Mouse (Mus musculus): ENCODE results near the gene Rab3gap2. TPM values are rescaled to one million over a fixed set of nuclear protein-coding genes. Genes with fewer than 3 reads are reported as not detected.

The Rab3gap2 gene
- polyA plus RNA-seq, 1 experiment from 2014 or later = 15.1 TPM

DNA sequence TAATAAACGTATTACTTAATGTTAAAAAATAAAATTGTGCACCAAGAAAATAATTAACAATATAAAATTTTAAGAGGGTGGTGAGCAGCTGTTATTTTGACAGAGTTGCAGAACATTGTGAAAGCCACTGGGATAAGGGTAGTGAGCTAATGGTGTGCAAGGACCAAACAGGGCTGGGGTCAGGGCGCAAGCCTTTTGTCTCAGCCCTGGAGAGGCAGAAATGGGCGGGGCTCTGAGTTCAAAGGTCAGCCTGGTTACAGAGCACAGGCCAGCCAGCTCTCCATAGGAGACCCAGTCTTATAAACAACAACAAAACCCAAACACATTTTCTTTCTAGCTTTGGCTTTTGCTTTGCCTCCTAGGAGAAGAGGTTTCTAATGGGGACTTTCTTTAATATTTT lies 52.8 kb downstream of the Rab3gap2 start:
- Histone ChIP-seq H3K9ac (no peak overlapping the region), H3K4me2 (no peak overlapping the region), H3K4me3 (no peak overlapping the region), H3K36me3 (peaks cover 42% of the 10 kb centered on the region), H3K27me3 (no peaks in the 10 kb centered on the region), H3K4me1 (replicated peaks) (peaks cover 29% of the 10 kb centered on the region), H3K27ac (no peak overlapping the region), H3K9me3 (replicated peaks) (no peaks in the 10 kb centered on the region)
- 60% methylated on average over 3 of the region's 3 CpGs for WGBS
- no peak for ATAC-seq (replicated peaks; ENCODE audit: insufficient number of reproducible peaks, insufficient read depth, low FRiP score, low read depth)

DNA sequence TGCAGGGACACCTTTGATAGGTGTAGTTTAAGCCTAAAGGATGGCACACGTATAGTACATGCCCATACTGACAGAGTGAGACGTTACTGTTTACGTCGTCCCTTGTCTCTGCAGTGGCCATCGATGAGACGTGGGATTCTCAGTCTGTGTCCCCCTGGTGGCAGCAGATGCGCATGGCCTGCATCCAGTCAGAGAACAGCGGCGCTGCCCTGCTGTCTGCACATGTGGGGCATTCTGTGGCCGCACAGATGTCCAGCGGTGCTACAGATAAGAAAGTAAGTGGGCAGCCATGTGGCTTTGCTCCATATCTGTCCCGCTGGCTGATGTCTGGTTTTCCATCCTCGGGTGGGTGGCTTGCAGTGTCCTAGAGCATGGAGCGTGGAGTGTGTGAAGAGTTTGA lies 58.6 kb downstream of the Rab3gap2 start:
- Histone ChIP-seq H3K36me3 (peaks cover 66% of the 10 kb centered on the region), H3K4me3 (no peak overlapping the region), H3K9me3 (replicated peaks) (no peaks in the 10 kb centered on the region), H3K9ac (no peak overlapping the region), H3K4me2 (no peak overlapping the region), H3K27me3 (no peaks in the 10 kb centered on the region), H3K27ac (no peak overlapping the region), H3K4me1 (replicated peaks) (peaks cover 6% of the 10 kb centered on the region; the same call in 1 of the 2 replicates)
- peak; percentile 74; the same call in 1 of the 2 replicates for ATAC-seq (replicated peaks; ENCODE audit: insufficient number of reproducible peaks, insufficient read depth, low FRiP score, low read depth)
- WGBS = 24% methylated on average over 14 of the region's 14 CpGs

DNA sequence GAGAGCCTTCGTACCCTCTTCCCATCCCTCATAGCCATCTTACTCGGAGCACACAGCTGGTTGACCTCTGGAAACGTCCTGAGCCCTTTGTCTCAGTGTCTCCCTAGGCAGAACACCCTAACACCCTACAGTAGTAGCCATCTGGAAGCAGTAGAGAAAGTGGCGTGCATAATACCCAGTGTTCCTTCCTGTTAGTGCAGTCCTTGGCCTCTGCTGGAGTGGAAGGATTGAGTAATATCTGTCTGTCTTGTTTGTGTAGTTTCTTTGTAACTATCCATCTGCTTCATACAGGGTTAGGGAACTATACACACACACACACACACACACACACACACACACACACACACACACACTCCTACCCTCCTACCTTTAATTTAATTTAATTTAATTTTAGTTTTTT lies 64.8 kb downstream of the Rab3gap2 start:
- Histone ChIP-seq H3K27me3 (no peaks in the 10 kb centered on the region), H3K9ac (no peak overlapping the region), H3K4me1 (replicated peaks) (no peaks in the 10 kb centered on the region), H3K36me3 (peaks cover 70% of the 10 kb centered on the region), H3K4me3 (no peak overlapping the region), H3K9me3 (replicated peaks) (no peaks in the 10 kb centered on the region), H3K4me2 (no peak overlapping the region), H3K27ac (no peak overlapping the region)
- WGBS = 86% methylated on average over 4 of the region's 4 CpGs
- no peak for ATAC-seq (replicated peaks; ENCODE audit: insufficient number of reproducible peaks, insufficient read depth, low FRiP score, low read depth)

DNA sequence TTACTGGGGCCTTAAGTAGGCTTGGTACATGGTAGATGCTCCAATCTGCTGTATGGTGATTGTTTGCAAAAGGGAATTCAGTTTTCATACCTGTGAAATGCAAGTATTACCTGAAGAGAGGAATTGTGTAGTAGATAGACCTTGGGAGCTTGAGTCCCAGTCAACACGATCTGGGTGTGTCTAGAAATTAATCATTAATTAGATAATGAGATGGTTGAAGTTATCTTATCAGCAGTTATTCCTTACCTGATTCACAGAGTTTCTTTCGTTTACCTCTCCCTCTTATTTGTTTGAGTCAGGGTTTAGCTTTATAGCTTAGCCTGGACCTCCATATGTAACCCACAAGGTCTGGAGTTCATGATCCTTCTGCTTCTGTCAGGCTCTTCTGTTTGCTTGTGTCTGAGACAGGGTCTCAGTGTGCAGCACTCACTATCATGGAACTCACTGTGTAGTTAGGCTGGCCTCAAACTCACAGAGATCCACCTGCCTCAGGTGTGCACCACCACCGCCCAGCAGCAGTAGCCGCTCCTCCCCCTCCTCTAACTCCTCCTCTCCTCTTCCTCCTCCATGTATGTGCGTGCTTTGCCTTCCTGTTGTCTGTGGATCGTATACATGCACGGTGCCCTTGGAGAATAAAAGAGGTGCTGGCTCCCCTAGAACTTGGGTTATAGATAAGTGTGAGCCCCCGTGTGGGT lies 66.6 kb downstream of the Rab3gap2 start:
- Histone ChIP-seq H3K4me2 (no peak overlapping the region), H3K27ac (no peak overlapping the region), H3K9ac (no peak overlapping the region), H3K4me1 (replicated peaks) (no peaks in the 10 kb centered on the region; the same call in 1 of the 2 replicates), H3K9me3 (replicated peaks) (no peaks in the 10 kb centered on the region), H3K27me3 (no peaks in the 10 kb centered on the region), H3K36me3 (peaks cover 61% of the 10 kb centered on the region), H3K4me3 (no peak overlapping the region)
- 89% methylated on average over 8 of the region's 8 CpGs for WGBS
- no peak for ATAC-seq (replicated peaks; ENCODE audit: insufficient number of reproducible peaks, insufficient read depth, low FRiP score, low read depth)

DNA sequence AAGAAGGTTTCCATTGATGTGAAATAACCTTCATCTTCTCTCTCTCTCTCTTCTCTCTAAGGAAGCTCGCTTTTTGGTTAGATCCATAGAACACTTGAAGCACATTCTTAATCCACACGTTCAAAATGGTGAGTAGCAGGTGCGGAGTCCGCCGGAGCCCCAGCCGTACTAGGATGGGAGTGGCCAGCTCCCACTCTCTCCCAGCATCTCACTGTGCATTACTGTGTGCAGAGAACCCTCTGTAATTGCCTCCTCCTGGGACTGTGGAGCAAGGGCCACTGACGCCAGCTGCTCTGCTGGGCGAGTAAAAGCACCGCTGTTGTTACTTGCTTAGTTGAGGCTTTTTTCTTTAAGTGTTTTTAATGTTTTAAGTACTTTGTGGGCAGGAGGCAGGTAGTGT lies 67.5 kb downstream of the Rab3gap2 start:
- no peak overlapping the region for H3K9ac ChIP-seq
- no peaks in the 10 kb centered on the region for H3K27me3 ChIP-seq
- ATAC-seq (replicated peaks; ENCODE audit: insufficient number of reproducible peaks, insufficient read depth, low FRiP score, low read depth) = no peak
- no peak overlapping the region for H3K27ac ChIP-seq
- no peaks in the 10 kb centered on the region for H3K9me3 ChIP-seq (replicated peaks)
- no peak overlapping the region for H3K4me3 ChIP-seq
- 94% methylated on average over 9 of the region's 9 CpGs for WGBS
- no peaks in the 10 kb centered on the region; the same call in 1 of the 2 replicates for H3K4me1 ChIP-seq (replicated peaks)
- H3K36me3 ChIP-seq = peaks cover 56% of the 10 kb centered on the region
- H3K4me2 ChIP-seq = no peak overlapping the region

DNA sequence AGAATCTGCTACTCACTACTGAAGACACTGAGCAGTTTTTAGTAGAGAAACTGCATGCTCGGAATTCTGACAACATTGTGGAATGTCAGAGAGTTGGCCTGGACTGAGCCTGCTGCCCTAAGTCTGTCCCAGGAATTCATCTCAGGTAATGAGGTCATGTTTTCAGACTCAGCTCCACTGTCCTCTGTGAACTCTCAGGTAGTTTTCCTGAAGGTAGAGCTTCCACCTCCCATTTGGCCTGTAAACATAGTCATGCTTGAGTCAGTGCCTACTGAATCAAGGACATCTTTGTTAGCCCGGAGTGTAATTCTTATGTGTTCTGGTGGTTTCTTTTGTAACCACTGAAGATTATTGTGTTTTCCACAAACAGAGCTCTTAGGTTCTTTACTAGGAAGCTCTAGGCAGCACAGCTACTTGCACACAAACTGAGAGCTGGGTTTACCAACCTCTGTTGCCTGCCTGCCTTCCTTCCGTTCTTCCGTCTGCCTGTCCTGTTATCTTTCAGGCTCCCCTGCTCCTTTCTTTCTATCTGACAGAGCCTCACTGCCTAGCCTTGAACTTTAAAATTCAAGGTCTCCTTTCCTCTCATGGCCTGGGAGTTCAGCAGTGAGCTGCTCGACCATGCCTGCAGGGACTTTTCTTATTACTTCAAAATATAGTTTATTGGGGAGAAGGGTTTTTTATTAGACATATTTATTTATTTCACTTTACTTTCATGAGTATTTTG lies 71.1 kb downstream of the Rab3gap2 start:
- Histone ChIP-seq H3K4me2 (no peak overlapping the region), H3K4me1 (replicated peaks) (no peaks in the 10 kb centered on the region; the same call in 1 of the 2 replicates), H3K4me3 (no peak overlapping the region), H3K36me3 (peaks cover 56% of the 10 kb centered on the region), H3K27me3 (no peaks in the 10 kb centered on the region), H3K27ac (0 out of 2 replicates have a peak overlapping the region, but pooled peaks have one; percentile 20), H3K9ac (no peak overlapping the region), H3K9me3 (replicated peaks) (no peaks in the 10 kb centered on the region)
- no peak for ATAC-seq (replicated peaks; ENCODE audit: insufficient number of reproducible peaks, insufficient read depth, low FRiP score, low read depth)
- whole genome bisulfite sequencing = 67% methylated on average over 5 of the region's 5 CpGs

DNA sequence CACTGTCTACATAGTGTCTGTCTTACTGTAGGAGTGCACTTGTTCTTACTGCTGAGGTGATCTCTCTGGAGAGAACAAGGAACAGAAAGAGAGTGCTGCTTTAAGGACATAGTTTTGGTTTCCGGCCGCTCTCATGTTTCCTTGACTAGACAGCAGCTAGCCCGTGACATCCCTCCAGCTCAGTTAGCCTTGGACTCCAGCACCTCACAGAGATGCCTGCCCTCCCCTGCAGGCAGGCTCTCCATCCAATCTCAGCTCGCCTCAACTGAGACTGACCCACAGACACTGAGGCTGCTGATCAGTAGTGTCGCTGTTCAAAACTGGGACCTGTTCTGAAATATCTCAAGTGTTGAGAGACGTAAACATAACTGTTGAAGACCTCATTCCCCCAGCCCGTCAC lies 72.1 kb downstream of the Rab3gap2 start:
- no peak overlapping the region for H3K4me2 ChIP-seq
- H3K4me3 ChIP-seq = no peak overlapping the region
- H3K36me3 ChIP-seq = peaks cover 52% of the 10 kb centered on the region
- no peaks in the 10 kb centered on the region for H3K9me3 ChIP-seq (replicated peaks)
- H3K27ac ChIP-seq = no peak overlapping the region
- no peak overlapping the region for H3K9ac ChIP-seq
- 67% methylated on average over 7 of the region's 7 CpGs for WGBS
- no peak for ATAC-seq (replicated peaks; ENCODE audit: insufficient number of reproducible peaks, insufficient read depth, low FRiP score, low read depth)
- no peaks in the 10 kb centered on the region; the same call in 1 of the 2 replicates for H3K4me1 ChIP-seq (replicated peaks)
- no peaks in the 10 kb centered on the region for H3K27me3 ChIP-seq

DNA sequence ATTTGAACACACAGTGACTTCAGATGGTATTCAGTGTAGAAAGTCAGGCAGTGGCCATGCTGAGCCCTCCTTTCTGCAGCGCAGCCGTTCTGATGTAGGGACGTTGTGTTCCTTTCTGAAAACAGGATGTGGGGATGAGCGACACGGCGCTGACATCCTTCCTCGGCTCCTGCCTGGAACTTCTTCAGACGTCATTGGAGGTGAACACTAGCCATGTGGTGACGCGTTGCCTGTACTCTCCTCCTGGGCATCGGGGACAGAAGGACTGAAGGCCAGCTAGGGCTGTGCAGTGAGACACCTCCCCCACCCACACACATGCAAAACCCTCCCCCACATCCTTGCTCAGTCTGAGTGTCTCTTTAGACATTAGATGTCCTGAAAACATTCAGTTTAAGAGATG lies 73.1 kb downstream of the Rab3gap2 start:
- H3K27ac ChIP-seq = no peak overlapping the region
- H3K4me3 ChIP-seq = no peak overlapping the region
- no peaks in the 10 kb centered on the region for H3K27me3 ChIP-seq
- H3K9ac ChIP-seq = no peak overlapping the region
- H3K4me1 ChIP-seq (replicated peaks) = no peaks in the 10 kb centered on the region; the same call in 1 of the 2 replicates
- H3K36me3 ChIP-seq = peaks cover 42% of the 10 kb centered on the region
- H3K9me3 ChIP-seq (replicated peaks) = no peaks in the 10 kb centered on the region
- WGBS = 59% methylated on average over 11 of the region's 11 CpGs
- ATAC-seq (replicated peaks; ENCODE audit: insufficient number of reproducible peaks, insufficient read depth, low FRiP score, low read depth) = no peak
- no peak overlapping the region for H3K4me2 ChIP-seq

DNA sequence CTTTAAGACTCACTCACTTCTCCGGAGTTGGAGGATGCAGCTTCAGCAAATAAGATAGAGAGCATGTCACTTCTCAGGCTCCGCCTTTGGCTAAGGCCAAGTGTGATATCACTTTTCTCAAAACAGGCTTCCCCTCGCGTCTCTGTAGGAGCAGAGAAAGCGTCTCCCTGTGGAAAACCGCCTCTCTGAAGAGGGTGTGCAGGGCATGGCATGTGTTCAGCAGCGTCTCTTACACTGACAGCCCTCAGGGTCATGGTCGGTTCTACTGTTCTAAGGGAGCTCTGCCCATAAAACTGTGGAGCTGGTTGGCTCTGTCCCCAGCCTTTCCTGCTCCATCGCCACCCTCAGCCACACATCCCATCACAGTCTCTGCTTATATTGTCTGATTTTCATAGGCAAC lies 75.4 kb downstream of the Rab3gap2 start:
- ATAC-seq (replicated peaks; ENCODE audit: insufficient number of reproducible peaks, insufficient read depth, low FRiP score, low read depth) = no peak; the same call in 1 of the 2 replicates
- Histone ChIP-seq H3K4me3 (no peak overlapping the region), H3K27ac (no peak overlapping the region), H3K4me2 (no peak overlapping the region), H3K4me1 (replicated peaks) (peaks cover 2% of the 10 kb centered on the region), H3K9ac (no peak overlapping the region), H3K9me3 (replicated peaks) (no peaks in the 10 kb centered on the region), H3K27me3 (no peaks in the 10 kb centered on the region), H3K36me3 (peaks cover 43% of the 10 kb centered on the region)
- WGBS = 65% methylated on average over 9 of the region's 9 CpGs

DNA sequence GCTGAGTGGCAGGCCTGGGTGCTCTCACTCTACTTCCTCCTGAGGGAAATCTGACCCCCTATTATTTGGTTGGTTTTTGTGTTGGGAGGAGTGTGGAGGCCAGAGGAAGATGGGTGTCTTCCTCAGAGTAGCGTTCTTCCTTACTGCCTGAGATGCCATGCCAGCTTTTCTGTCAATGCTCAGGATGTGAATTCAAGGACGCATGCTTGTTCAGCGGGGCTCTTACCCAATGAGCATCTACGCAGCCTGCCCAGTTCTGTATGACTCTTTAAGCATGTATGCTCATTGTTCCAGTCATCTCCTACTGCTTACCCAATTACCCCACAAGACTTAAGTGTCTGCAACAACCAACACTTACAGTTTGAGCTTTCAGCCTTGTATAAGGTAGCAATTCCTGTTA lies 76.7 kb downstream of the Rab3gap2 start:
- H3K4me2 ChIP-seq = no peak overlapping the region
- H3K9ac ChIP-seq = no peak overlapping the region
- WGBS = 92% methylated on average over 4 of the region's 4 CpGs
- H3K4me1 ChIP-seq (replicated peaks) = peaks cover 11% of the 10 kb centered on the region
- peaks cover 44% of the 10 kb centered on the region for H3K36me3 ChIP-seq
- no peak overlapping the region for H3K27ac ChIP-seq
- ATAC-seq (replicated peaks; ENCODE audit: insufficient number of reproducible peaks, insufficient read depth, low FRiP score, low read depth) = no peak
- H3K27me3 ChIP-seq = no peaks in the 10 kb centered on the region
- H3K9me3 ChIP-seq (replicated peaks) = no peaks in the 10 kb centered on the region
- H3K4me3 ChIP-seq = no peak overlapping the region

DNA sequence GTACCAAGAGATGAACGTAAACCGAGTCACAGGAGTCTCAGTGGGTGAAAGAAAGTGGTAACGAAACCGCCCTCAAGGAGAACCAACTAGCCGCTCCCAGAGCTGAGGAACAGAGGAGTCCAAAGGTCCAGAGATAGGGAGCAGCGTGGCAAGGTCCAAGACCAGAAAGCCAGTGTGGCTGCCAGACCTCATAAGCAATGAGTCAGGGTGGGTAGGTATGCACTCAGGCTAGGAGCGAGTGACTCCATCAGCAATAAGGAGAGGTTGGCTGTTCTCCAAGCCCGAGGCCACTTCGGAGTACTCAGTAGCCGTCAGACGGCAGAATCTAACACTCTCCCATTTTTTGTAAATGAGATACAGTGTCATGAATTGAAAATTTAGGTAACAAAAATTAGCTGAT lies 78.9 kb downstream of the Rab3gap2 start:
- ATAC-seq (replicated peaks; ENCODE audit: insufficient number of reproducible peaks, insufficient read depth, low FRiP score, low read depth) = no peak
- Histone ChIP-seq H3K36me3 (peaks cover 57% of the 10 kb centered on the region), H3K4me1 (replicated peaks) (peaks cover 16% of the 10 kb centered on the region), H3K9ac (no peak overlapping the region), H3K27me3 (no peaks in the 10 kb centered on the region), H3K9me3 (replicated peaks) (no peaks in the 10 kb centered on the region), H3K27ac (no peak overlapping the region), H3K4me2 (no peak overlapping the region), H3K4me3 (no peak overlapping the region)
- WGBS = 72% methylated on average over 11 of the region's 11 CpGs

Data from heart, embryonic 15.5 days (tissue).